Mouse (Mus musculus) testis, adult 2 months (tissue): Measurements from ENCODE around the gene Pomgnt2. TPM values are rescaled to one million over a fixed set of nuclear protein-coding genes. Genes with fewer than 3 reads are reported as not detected.

Experiments
- H3K27ac ChIP-seq: fragments of 200-500 bp; 2 replicates; pipeline ENCODE4 v1.5.1; 2012; ENCODE audit warnings: low read depth, low read length; ENCODE audit not compliant: control insufficient read depth, insufficient read depth
- H3K27me3 ChIP-seq: fragments of 200-500 bp; 2 replicates; pipeline ENCODE4 v1.6.1; 2012; ENCODE audit warnings: mild to moderate bottlenecking, low read length, moderate library complexity; ENCODE audit not compliant: control insufficient read depth, insufficient read depth
- H3K36me3 ChIP-seq: fragments of 200-500 bp; 2 replicates; pipeline ENCODE4 v1.6.1; 2012; ENCODE audit warnings: mild to moderate bottlenecking, low read length; ENCODE audit not compliant: control insufficient read depth, insufficient read depth
- H3K4me1 ChIP-seq: fragments of 200-500 bp; 2 replicates; pipeline ENCODE4 v1.6.1; 2012; ENCODE audit warnings: low read length; ENCODE audit not compliant: control insufficient read depth, insufficient read depth
- H3K4me3 ChIP-seq: fragments of 200-500 bp; 2 replicates; pipeline ENCODE4 v1.5.1; 2012; ENCODE audit warnings: low read depth, mild to moderate bottlenecking, low read length, moderate library complexity, mixed read lengths; ENCODE audit not compliant: control insufficient read depth
- CTCF ChIP-seq: fragments of 200-500 bp; IDR thresholded peaks from 2 replicates; pipeline ENCODE4 v1.5.1; 2012; ENCODE audit warnings: low read depth, mild to moderate bottlenecking, inconsistent platforms, low read length, moderate library complexity; ENCODE audit not compliant: control insufficient read depth, insufficient read depth, insufficient replicate concordance
- POLR2A ChIP-seq: fragments of 200-500 bp; IDR thresholded peaks from 2 replicates; pipeline ENCODE4 v1.6.1; 2012; ENCODE audit warnings: low read depth, mild to moderate bottlenecking, inconsistent platforms, low read length, moderate library complexity; ENCODE audit not compliant: control insufficient read depth
- polyA plus RNA-seq: library from polyadenylated mRNA; depleted of rRNA; stranded (reverse); fragments of >200 nt; gene quantifications from 2 replicates; pipeline ENCODE4 v1.2.3, GENCODE M21; 2012

Pomgnt2 gene
- polyA plus RNA-seq, 1 experiment: 8.7 TPM

DNA sequence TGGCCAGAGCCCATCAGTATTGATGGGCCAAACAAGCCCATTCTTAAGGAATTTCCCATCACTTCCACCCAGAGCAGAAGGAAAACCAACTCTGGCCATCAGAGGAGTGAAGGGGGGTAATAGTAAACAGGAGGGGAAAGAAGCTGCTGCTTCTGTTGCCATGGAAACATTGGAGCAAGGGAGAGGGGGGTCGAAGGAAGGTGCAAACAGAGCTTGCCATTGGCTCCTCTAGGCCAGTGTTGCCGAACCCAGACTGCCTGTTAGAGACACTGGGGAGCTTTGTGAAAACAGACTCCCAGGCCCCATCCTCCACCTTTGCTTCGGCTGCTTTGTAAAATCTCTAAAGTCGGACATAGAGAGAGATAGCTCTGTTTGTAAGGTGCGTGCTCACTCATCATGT is 33.8 kb upstream of the Pomgnt2 start:
- Histone ChIP-seq H3K4me3 (no peak overlapping the region), H3K27ac (no peak overlapping the region), H3K36me3 (no peaks in the 10 kb centered on the region), H3K27me3 (no peaks in the 10 kb centered on the region), H3K4me1 (peaks cover 2% of the 10 kb centered on the region; the same call in 1 of the 2 replicates)
- TF ChIP-seq CTCF (no peak), POLR2A (no peak)

DNA sequence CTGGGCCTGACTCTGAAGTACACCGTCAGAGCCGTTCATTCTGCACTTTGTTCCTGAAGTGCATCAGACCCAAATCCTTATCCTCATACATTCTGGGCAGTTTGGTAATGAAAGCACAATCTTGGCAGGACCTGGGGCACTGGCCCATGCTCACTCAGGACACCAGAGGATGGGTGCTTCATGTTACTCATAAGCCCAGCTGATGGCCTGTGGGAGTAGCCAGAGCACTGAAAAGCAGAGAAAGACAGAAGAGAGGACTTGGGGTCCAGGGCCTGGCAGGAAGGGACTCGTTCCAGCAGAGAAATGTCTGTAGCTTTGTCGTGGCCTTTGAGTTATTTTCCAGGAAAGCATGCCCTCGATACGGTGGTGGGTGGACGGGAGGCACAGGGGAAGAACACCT is 32.9 kb upstream of the Pomgnt2 start:
- H3K4me3 ChIP-seq: no peak overlapping the region
- no peak overlapping the region for H3K27ac ChIP-seq
- no peaks in the 10 kb centered on the region for H3K27me3 ChIP-seq
- no peaks in the 10 kb centered on the region for H3K36me3 ChIP-seq
- peaks cover 2% of the 10 kb centered on the region; the same call in 1 of the 2 replicates for H3K4me1 ChIP-seq
- no peak for TF ChIP-seq POLR2A
- TF ChIP-seq CTCF: no peak

GRCm38 (mm10) chr9:122027914-122028745 is 31.2 kb upstream of the Pomgnt2 start:
- Histone ChIP-seq H3K27me3 (no peaks in the 10 kb centered on the region), H3K36me3 (no peaks in the 10 kb centered on the region), H3K4me1 (peaks cover 2% of the 10 kb centered on the region; the same call in 1 of the 2 replicates), H3K4me3 (no peak overlapping the region), H3K27ac (no peak overlapping the region)
- TF ChIP-seq POLR2A (no peak), CTCF (no peak)

DNA sequence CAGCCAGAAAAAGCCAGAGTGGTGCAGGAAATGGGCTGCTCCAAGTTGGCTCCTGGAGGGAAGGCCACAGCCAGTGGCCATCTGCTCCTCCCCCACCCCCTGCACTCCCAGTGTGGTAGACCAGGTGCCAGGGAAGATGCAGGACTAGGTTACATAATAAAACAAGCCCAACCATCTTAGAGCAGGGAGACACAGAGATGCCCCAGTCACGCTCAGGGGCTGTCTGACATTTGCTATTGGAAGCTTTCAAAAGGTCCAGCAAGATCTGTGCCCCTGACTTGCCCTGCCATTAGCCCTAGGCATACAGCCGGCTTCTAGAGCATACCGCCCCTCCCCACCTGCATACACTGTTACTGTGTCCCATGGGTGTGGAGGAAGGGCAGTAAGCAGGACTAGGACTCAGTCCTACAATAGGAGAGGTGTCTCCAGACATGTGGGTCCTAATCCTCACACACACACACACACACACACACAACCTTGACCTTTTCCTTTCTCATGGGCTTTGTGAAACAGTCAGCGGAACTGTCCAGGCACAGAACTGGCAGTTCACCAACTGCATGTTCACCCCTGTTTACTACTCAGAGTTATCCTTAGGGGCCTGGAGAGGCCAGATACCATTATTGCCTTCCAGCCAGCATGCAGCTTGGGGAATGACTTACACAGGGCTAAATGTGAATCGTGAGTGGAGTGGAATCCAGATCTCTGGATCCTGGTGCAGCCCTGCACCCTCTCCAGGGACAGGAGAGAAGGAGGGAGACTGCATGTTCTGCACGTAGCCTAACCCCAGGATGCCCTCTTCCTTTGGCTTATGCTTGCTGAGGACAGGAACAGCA is 30.4 kb upstream of the Pomgnt2 start:
- TF ChIP-seq POLR2A (no peak), CTCF (no peak)
- peak overlapping the region; percentile 7; the same call in 1 of the 2 replicates for H3K27ac ChIP-seq
- H3K27me3 ChIP-seq: no peaks in the 10 kb centered on the region
- no peaks in the 10 kb centered on the region for H3K36me3 ChIP-seq
- no peak overlapping the region for H3K4me3 ChIP-seq
- H3K4me1 ChIP-seq: peaks cover 2% of the 10 kb centered on the region

- TF ChIP-seq CTCF (no peak), POLR2A (no peak)
- no peaks in the 10 kb centered on the region for H3K36me3 ChIP-seq
- peaks cover 2% of the 10 kb centered on the region for H3K4me1 ChIP-seq
- no peak overlapping the region for H3K4me3 ChIP-seq
- H3K27ac ChIP-seq: no peak overlapping the region
- H3K27me3 ChIP-seq: no peaks in the 10 kb centered on the region
Observed at GRCm38 (mm10) chr9:122025855-122026590, 29.1 kb upstream of the Pomgnt2 start.

DNA sequence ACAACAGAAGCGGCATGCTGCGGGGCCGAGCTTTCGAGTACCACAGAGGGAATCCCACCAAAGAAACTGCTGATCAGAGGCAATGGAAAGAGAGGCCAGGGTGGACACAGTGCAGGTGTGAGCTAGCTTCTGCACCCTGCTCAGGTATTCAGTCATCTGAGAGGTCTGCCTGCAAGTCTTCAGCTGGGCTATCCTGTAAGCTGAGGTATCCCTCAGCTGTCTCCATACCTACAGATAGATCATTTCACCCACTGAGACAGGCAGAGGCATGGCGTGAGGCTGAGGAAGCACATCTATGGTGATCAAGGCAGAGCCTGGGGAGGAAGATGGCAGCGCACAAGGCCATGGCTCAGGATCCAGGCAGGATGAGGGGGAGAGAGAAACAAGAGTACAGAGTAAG is 27.5 kb upstream of the Pomgnt2 start:
- TF ChIP-seq CTCF (no peak), POLR2A (no peak)

GRCm38 (mm10) chr9:122023873-122024272 is 27.0 kb upstream of the Pomgnt2 start:
- H3K4me1 ChIP-seq: peaks cover 2% of the 10 kb centered on the region
- no peaks in the 10 kb centered on the region for H3K36me3 ChIP-seq
- H3K27me3 ChIP-seq: no peaks in the 10 kb centered on the region
- H3K4me3 ChIP-seq: no peak overlapping the region
- TF ChIP-seq CTCF (no peak), POLR2A (no peak)
- H3K27ac ChIP-seq: no peak overlapping the region

More for the DNA sequence above, 27.5 kb upstream of the Pomgnt2 start:
- H3K36me3 ChIP-seq: no peaks in the 10 kb centered on the region
- H3K4me1 ChIP-seq: peaks cover 2% of the 10 kb centered on the region
- H3K27me3 ChIP-seq: no peaks in the 10 kb centered on the region
- H3K4me3 ChIP-seq: no peak overlapping the region
- H3K27ac ChIP-seq: no peak overlapping the region
